Mouse (Mus musculus) heart, postnatal 0 days (tissue): ENCODE measurements around the gene Ppp2r5d.

Experiments
- CTCF ChIP-seq: IDR thresholded peaks from 2 replicates; pipeline ENCODE4 v1.5.1; 2016; ENCODE audit warnings: antibody characterized with exemption, control low read depth, low read depth
- EP300 ChIP-seq: IDR thresholded peaks from 2 replicates; pipeline ENCODE4 v1.6.1; 2016; ENCODE audit warnings: antibody characterized with exemption, low read depth

DNA sequence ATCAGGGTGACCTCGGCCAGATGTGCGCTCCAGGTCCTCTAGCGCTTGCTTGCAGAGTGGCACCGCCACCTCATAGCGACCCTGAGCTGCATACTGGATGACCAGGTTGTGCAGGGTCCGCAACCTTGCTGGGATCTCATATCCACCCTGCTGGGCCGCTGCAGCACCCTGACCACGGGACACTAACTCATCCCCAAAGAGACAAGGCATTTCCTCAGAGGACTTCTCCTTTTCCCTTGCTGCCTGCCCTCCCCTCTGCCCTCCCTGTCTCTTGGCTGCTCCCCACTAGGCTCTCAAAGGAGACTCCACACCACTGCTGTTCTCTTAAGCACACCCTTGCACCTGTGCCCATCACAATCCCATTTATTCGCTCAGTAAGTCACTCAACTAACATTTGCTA is 65.0 kb downstream of the Ppp2r5d start:
- TF ChIP-seq CTCF (no peak), EP300 (no peak)
